Mouse (Mus musculus): Measurements from ENCODE around the gene Flnc.
"Not testable (repeated sequence)": the region's sequence is repeated elsewhere in the genome, so short reads cannot be mapped to it uniquely, and the experiment has no call there.

The Flnc gene

DNA sequence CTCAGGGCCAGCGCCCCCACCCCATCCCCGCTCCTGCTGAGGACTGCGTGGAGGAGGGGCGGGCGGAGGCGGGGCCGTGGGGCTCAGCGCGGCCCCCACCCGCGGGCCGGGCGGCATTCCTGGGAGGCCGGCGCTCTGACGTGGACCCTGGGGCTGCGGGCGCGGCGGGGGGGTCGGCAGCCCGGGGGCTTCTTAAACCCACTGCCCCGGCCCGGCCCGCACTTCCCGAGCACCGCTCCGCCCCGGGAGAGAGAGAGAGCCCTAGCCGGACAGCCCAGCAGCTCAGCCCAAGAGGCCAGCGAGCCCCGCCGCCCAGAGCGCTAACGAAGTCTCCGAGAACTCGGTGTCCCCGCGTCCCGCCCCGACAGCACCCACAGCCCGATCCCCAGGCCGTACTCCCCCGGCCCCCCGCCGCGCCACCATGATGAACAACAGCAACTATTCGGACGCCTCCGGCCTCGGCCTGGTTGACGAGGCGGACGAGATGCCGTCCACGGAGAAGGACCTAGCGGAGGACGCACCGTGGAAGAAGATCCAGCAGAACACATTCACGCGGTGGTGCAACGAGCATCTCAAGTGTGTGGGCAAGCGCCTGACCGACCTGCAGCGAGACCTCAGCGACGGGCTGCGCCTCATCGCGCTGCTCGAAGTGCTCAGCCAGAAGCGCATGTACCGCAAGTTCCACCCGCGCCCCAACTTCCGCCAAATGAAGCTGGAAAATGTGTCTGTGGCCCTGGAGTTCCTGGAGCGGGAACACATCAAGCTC is at the start of gene Flnc:
TSS of gene Flnc (plus strand) at position 219 of the 766 bp plus-strand sequence.
- peak; percentile 74 for DNase-seq

DNA sequence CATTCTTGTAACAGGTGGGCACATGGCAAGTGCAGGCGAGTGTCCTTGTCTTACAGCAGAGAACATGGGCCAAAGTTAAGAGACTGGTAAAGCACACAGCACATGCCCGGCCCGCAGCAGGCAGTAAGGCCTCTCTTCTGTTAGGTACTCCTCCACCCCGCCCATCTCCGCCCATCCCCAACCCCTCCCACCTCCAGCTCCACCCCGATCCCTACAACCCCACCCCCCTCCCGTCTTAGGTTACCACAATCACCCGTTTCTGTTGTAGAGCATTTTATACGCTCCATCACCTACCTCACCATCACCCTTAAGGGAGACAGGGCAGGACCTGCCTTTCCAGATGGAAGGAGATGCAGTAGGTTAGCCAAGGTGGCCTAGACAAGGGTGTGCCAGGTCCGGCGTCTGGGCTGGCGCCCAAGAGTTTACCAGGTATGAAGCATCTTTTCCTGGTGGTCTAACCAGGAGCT is 45.0 kb upstream of the Flnc start, which contains the start of gene Opn1sw:
TSS of gene Opn1sw (minus strand) at position 417 of the 467 bp plus-strand sequence.
- peak; percentile 53 for DNase-seq

DNA sequence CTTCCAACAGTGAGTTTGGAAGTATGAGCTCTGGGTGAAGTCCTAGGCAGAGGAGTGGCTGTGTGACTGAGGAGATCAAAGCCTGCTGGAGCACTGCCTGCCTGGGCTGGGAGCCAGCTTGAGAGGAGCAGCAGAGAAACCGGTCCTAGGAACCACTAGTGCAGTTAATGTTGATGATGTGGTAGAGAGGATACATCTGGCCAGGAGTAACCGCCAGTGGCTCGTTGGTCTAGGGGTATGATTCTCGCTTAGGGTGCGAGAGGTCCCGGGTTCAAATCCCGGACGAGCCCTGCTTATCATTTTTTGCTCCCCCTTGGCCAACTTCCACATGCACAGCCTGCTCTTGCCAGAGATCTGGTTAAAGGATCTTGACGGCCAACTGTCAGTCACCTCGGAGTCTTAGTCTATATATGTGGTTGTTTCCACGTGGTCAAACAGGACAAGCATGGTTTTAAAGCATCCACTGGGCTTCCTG is 44.4 kb upstream of the Flnc start:
- peak; percentile 92 for DNase-seq

DNA sequence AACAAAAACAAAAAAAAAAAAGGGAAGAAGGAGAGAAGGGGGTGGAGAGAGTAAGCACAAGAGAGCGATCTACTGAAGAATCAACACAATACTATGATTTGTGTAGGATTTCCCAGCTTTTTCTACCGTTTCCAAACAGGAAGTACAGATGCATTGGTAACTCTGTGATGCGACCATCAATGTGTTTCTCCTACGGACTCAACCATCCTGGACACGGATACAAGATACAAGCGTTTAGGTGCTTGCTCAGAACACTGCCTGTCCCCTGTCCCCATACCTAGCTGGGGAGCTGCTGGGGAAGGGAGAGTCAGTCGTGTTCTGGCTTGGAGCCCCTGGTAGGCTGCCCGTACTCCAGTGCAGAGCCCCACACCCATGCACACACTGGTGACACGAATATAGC is 43.6 kb upstream of the Flnc start:
- DNase-seq: no peak

DNA sequence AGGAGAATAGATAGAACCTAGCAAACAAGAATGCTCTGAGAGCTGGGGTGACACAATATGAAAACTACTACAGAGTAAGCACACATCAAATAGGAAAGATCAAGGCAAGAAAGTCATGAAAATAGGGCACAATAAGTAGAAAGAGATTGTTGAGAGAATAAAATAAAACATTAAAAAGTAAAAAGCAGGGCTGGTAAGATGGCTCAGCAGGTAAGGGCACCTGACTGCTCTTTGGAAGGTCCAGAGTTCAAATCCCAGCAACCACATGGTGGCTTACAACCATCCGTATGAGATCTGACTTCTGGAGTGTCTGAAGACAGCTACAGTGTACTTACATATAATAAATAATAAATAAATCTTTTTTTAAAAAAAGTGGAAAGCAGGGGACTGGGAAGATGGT is 42.6 kb upstream of the Flnc start:
- not testable (repeated sequence) for DNase-seq

DNA sequence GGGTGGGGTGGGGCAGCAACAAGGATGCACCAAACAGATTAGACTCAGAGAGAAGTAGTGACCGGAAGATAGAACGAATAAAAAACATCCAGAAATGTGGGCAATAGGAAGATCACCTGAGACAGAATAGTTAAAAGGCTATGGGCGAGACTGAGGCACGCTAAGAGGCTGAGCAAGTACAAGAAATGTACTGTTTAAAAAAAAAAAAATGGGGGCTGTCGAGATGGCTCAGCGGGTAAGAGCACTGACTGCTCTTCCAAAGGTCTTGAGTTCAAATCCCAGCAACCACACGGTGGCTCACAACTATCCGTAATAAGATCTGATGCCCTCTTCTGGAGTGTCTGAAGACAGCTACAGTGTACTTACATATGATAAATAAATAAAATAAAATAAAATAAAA is 41.8 kb upstream of the Flnc start:
- DNase-seq: not testable (repeated sequence)

DNA sequence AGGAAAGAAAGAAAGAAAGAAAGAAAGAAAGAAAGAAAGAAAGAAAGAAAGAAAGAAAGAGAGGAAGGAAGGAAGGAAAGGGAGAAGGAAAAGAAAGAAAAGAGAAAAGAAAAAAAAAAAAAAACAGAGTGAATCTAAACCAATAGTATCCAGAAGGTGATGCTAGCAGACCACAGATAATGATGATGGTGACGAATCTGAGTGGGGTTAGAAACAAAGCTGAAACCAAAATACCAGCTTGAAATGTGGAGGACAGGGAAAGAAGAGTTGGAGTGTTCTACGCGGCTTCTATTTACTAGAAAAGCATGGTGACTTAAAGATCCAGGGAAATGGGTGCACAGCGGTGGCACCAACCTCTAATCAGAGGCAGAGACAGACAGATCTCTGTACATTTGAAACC is 41.3 kb upstream of the Flnc start:
- no peak for DNase-seq

DNA sequence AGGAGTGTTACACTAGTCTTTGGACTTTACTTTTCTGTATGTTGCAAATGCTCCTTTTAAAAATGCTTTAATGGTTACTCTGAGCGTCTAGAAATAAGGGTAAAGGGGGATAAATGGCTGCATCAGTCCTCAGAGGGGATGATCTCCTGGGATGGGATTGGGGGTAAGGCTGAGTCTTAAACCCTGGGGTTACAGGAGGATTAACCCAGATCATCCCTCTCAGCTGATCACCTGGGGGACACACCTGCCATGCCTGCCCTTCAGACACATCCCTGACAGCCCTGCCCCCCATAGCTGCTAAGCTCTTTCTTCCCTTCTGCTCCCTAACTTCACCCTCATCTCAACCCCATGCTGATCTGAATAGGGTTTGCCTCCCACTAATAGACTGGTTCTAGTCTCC is 38.8 kb upstream of the Flnc start:
- DNase-seq: no peak

DNA sequence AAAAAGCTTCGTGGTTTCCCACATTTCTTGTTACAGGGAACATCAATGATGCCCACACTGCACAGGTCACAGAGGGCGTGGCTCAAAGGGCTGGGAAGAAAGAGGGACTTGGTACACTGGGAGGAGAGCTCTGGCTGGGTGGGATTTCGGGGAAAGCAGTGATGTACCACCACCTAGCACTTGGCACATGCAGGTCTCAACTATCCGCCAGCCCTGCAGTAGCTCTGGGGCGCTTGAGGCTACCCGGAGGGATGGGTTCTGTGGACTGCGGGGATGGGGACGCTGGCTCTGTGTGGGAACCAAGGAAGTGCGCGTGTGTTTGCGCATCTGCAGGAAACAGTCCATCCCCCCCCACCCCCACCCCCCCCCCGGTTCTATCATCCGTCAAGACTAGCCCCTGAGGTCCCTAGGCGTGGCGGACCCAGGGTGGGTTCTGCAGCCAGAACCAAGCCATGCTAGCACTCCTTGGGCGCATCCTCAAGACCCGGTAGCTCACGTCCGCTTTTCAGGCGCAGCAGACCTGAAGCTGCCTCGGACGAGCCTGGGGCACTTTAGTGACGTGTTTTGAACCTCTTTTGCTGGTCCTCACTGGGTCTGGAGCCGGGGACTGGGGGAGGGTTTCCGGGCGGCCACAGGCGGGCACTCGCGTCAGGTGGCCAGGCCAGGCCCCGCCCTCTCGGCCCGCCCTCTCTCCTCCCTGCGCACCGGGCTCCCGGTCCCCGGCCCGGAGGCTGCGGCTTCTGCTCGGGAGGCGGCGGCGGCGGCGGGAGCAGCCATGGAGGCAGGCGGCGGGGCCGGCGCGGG is 36.9 kb upstream of the Flnc start, which contains the start of gene Ccdc136:
TSS of gene Ccdc136 (plus strand) at position 400 of the 804 bp plus-strand sequence.
- DNase-seq: peak; percentile 85

DNA sequence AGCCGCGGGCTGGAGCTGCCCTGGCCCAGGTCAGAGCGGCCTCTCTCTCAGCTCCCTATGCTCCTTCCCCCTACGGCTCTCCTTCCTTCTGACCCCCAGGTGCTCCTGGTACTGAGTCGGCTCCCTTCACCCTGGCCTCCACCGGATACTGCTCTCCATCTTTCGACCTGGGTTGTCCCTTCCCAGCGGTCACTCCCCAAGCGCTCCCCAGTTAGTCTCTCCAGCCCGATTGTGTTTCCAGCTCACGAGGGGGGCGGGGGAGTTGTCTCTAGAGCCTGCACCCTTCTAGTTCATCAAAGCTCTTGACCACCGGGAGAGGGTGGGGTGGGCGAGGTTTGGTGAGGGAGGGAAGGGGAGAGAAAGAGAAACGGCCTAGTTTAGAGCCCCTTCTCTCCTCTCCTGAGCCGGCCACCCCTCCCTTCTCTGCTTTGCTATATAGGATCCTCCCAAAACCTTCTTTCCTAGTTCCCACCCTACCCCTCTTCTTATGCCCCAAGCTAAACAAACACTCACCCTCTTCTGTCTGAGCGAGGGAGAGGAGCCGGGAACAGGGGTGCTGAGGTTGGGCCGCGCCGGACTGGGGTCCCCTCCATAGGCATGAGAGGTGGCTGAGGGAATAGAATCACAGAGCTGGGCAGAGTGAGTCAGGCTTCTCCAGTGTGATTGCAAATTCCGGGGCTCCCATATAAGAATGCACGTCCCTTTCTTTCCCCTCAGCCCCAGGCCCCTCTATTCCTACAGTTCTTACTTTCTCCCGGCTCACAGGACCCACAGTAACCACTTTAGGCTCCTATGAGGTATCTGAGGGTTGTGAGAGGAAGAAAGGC is 36.1 kb upstream of the Flnc start:
- no peak for DNase-seq

DNA sequence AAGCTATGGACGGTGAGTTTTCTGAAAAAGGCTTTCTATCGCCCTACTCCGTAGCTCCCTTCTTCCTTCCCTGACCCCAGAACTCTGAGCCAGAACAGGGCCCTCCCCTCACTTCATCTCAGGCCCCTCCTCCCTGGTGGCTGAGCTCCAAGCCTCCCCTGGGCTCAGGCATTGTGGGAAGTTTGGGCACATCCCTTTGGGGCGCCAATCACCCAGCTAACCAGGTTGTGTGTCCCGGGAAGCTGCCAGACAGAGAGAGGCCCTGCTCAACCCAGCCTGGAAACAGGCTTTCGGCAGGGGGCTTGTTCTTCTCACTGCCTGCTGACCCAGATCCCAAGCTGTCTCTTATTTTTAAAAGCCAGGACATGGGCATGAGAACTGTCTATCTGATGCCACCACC is 35.5 kb upstream of the Flnc start:
- DNase-seq: peak; percentile 34

DNA sequence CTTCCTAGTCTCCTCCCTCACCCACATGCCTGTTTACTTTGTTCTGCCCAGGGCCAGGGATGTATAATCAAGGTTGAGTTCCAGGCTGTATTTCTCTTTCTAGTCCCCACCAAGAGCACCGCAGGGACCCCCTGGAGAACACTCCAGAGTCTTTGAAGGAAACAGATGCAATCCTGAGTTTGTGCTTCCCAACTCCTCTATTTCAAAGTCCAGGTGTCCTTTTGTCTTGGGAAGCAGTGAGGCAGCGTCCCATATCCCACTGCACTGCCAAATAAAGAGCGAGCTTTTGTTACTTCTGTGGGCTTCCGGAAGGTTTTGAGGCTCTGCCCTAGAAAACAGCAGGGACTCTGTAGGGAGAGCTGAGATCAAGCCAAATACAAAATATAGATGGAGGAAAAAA is 33.2 kb upstream of the Flnc start:
- no peak for DNase-seq

DNA sequence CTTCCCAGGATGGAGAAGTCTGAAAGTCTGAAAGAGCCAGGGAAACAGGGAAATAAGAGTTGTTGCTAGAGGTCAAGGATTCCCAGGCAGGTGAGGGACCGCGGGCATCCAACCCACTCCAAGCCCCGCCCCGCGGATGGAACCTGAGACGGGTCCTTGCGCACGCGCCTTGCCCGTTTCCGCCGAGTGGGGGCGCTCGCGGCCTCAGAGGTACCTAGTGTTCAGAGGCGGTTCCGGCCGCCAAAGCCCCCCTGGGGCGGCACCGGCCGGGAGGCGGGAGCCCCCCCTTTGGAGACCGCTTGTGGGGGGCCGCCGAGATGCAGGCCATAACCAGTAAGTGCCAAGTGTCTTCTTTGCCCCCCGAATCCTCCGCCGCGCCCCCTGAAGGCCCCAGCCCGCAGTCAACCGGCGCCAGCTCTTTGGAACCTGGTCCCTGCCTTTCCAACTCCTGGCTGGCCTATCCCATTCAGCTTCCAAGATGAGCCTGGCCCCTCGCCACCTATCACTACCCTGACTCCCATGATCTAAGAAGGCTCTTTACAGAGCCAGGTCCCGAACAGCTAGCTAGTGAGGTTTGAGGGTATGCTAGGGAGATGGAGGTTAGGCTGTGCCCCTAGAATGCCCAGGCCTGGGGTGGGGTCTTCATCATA is 30.2 kb upstream of the Flnc start:
- peak; percentile 50 for DNase-seq

DNA sequence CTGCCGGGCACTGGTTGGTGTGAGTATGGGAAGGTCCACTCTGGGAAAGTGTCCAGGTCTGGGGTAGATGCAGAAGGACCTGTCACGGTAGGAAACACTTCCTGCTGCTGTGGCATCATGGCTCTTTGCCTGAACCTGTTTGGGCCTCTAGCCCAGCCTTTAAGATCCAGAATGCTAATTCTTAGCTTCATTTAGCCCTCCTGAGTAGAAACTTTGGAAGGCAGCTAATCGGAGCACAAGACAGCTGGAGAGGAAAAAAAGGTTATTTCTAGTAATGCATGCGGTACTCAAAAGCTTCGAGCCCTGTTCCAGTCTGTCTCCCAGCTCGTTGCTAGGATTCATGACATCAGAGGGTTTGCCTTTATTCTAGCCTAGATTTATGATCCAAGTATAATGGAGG is 26.6 kb upstream of the Flnc start:
- DNase-seq: no peak

DNA sequence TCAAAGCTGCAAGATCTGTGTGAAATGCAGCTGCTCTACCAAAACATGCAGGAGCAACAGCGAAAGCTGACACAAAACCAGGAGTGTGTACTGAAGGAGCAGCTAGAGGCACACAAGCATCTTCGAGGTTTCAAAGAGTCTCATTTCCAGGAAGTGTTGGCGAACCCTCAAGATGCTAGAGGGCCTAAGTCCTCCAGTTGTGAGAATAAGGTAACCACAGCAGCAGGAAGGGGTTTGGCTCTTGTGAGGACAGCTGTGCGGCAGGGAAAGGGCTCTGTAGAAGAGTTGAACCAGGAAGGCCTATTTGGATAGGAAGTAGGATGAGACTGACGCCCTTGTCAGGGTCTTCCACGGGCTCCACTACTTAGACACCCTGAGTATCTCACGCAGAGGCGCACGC is 17.6 kb upstream of the Flnc start:
- DNase-seq: no peak

DNA sequence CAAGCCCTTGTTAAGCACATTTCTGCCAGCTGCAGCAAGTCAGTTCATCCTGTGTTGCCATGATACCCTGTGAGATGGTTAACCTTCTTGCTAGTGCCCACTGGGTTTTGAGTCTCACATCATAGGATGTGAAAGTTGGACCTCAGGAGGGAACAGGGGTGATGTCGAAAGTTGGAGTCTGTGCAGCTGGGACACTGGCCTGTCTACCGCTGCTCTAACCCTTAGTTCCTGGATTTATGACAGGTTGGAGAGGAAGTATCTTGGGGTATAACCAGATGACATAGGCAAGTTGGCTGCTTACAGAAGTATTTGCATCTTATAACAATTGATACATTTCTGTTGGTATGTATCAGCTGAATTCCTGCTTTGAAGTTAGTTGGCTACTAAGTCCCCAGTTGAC is 12.5 kb upstream of the Flnc start:
- DNase-seq: no peak

DNA sequence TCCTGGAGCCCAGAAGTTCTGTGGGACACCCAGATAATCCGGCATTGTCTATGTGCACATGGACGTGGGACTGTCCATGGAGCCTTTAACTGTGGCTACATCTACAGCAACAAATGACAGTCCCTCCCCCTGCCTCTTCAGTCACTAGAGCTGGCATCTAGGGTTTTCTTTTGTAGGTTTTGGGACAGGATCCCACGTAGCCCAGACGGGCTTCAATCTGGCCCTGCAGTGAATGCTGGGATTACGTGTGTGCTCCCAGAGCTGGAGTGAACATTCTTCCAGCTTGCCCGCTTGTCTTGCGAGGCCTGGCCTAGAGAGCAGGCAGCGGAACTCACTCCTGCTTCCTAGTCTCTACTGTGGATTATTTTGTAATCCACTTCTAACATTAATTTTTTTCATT is 7.9 kb upstream of the Flnc start:
- no peak for DNase-seq

DNA sequence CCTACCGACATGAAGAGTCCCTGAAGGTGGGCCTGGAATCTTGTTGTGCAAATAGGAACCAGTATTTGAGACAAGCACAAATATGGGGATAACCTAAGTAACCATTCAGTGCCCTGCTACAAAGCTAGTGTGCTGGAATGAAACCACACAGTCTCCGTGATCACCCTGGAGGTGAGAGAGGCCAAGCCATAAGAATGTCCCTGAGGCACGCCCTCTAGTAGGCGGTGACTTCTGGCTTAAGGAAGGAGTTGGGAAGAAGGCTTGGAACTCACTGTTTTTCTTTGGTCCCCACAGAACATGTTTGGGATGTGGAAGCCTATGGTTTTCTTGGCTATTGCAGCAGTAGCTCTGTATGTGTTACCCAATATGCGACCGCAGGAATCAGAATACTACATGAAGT is 6.7 kb upstream of the Flnc start:
- DNase-seq: no peak

DNA sequence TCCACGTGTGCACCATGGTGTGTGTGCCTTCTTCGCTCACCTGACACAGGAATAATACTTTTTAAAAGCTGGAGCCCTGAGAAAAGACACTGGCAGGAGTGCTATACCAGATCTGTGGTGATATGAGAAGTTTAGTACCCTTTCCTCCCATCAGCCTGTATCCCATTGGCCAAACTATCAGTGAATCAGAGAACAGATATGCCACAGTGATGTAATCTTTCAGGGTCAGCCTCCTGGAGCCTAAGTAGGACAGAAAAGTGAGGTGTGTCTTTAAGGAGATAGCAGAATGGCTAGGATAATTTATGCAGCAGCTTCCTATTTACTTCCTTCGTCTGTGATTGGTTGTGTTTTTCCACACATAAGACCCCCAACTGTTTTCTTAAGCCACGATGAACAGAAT is 4.9 kb upstream of the Flnc start:
- DNase-seq: no peak

DNA sequence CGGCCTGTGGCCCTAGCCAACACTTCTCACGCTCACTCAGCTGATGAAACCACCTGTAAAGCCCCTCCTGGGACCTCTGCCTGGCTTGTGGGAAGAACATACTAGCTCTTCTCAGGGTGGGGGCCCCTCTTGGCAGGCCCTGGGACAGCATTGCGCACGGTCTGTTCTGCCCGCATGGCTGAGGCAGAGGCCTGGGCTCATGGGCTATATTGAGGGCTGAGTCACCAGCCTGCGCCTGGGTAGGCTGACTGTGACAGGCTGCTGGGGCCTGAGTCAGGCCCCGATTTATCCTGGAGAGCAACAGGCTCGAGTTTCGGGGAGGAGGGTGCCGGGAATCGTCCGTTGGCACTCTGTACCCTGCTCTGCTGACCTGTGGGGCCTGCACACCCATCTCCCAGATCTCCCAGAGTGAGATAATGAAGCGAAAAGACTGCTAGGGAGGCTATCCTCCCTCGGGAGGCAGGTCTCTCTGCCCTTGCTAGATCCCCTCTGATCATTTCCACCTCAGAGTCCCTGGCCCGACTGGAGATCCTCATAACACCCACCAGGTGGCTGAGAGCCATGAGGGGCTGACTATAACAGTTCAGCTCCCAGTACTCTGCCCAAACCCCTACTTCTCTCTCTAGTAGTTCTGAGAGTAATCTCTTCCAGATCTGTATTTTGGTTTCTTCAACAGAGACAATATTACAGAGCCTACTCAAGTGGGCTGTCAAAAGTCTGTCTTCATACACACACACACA is 2.2 kb upstream of the Flnc start:
- DNase-seq: no peak

DNA sequence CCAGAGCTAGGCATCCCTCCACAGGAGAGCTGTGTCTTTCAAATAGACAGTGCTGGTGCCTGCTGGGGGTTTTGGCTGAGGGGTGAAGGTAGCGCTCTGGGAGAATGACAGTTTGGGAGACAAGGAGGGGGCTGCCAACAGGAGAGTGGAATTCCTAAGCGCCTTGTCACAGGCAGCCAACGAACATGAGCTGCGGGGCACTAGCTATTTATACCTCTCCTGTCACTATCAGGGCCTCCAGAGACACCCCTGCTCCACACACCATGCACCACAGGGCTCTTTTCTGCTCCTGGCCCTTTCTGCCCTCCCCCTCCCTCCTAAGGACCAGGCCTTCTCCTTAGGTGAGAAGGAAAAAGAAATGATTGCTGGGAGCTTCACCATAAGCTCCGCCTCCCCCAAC is 1.6 kb upstream of the Flnc start:
- DNase-seq: no peak

DNA sequence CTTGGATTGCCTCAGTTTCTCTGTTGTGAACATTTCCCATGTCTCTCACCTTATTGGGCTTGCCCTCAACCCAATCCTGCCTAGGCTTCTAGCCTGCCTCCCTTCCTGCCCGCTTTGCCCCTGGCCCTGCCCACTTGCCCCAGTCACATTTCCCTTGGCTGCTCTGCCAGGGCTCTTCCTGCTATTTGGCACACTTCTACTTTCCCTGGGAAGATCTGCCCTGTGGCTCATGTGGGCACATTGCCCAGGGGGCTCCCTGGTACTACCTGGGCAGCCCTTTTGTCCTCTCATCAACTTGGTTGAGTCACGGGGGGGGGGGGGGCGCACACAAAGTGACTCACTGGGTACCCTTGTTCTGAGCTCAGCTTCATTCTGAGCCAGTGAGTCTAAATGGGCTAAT is 900 bp upstream of the Flnc start:
- DNase-seq: no peak
